Mouse (Mus musculus) c-Kit-positive CD71-positive TER-119-positive erythroid progenitor cells, embryonic 14.5 days (primary cell): Measurements from ENCODE around the gene Trhr2.
"Not testable (repeated sequence)": the region's sequence is repeated elsewhere in the genome, so short reads cannot be mapped to it uniquely, and the experiment has no call there.

Experiments used
- DNase-seq: peaks from one replicate; pipeline ENCODE4 v3.0.0-alpha.2; 2013; ENCODE audit warnings: low spot score

The Trhr2 gene

DNA sequence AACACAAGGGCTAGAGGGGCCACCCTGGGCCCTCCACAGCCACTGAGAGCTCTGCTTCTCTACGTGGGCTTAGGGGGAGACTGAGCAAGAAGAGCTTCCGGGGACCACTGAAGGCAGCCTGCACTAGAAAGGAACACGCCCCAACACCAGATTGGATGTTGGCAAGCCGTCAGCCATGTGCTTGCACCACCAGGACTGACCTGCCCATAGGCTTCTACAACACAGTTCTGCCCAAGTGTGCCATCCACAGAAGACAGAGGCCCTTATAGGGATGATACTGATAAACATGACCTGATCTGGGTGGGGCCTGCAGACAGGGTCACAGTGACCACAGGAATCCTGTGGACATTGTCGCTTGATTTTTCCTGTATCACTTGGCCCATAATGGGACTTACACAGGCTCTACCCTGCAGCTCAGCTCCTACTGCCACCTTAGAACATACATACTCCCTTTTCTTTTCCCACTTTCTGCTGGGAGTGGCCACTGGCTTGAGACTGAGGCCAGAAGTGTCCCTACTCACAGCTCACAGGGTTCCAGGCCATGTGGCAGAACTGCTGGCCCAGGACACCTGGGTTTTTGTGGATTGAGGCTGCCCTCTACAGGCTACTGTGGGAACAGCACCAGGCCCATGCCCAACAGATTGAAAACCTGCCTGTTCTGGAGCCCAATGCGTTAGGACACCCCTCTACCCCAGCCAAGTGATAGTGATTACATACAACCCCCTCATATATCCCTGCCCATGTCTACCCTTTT, 27.6 kb downstream of the Trhr2 start:
- no peak for DNase-seq

- no peak for DNase-seq
Observed at GRCm38 (mm10) chr8:122331134-122331523, 29.4 kb downstream of the Trhr2 start.

DNA sequence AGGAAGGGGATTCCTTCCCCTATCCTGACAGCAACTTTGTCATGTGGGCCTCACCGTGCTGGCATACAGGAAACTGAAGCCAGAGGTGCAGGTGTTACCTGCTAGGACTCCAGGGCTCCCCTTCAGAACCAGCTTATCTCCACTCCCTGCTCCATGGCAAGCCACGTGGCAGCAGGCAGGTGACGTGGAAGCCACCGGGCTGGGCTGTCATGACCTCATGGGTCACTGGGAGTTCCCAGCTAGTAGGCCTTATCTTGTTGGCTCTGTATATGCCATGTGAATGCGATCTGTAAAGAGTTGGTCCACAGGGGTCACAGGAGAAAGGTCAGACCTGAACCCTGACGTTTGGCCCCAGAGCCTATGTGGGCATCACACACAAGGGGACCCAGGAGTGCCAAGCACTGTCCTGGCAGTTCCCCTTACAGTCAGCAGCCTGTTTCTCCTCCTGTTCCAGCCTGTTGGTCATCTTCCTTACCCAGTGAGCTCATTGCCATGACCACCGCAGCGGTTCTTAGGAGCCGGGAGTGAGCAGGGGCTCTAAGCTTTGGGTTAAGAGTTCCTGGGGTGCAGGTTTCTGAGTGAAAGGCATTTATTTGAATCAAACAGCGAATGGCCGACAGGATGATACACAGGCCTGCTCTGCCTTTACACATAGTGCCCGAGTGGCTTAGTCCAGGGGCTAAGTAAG, 30.0 kb downstream of the Trhr2 start:
- DNase-seq: no peak

DNA sequence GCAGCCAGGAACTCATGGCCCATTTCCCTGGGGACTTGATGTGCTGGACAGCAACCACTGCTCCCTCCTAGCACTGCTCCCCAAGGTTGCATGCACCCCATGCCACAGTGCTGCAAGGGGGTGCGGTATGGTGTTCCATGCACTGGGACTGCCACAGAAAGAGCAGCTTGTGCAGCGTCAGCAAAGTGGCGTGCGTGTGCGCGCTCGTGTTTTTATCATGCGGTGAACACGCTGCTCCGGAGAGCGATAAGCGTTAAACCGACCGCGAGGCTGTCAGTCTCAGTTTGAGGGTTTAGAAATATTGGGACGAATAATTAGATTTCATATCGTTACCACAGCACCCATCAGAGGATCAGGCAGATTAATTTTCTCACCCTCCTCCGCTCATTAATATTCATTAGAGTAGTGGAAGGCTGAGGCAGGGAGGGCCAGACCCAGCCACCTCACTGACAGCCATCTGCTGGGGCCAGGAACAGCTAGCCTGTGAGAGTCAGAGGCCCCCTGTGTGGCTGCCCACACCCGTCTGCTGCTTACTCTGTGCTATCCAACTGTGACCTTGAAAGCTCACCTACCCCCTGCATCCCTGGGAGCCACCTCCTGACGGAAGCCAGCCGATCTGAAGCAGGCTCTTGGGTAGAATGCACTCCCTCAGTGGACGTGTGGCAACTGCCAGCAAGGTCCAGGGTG, 30.9 kb downstream of the Trhr2 start:
- DNase-seq: no peak

DNA sequence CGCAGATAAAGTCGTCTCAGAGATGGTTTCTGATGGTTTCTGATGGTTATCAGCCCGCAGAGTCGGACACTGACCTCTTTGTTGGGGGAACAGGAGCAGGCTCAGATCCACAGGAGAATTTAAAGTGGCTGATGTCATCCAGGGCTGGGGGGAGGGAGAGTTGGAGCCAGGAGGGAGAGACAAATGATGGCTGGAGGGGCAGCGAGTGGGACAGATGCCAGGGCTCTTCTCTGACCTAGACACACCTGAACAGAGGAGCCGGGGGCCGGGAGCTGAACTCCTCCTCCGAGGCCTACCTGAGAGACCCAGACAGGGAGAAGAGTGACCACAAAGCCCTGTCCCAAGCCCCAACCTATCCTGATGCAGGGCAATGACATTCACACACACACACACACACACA, 31.5 kb downstream of the Trhr2 start:
- DNase-seq: no peak

DNA sequence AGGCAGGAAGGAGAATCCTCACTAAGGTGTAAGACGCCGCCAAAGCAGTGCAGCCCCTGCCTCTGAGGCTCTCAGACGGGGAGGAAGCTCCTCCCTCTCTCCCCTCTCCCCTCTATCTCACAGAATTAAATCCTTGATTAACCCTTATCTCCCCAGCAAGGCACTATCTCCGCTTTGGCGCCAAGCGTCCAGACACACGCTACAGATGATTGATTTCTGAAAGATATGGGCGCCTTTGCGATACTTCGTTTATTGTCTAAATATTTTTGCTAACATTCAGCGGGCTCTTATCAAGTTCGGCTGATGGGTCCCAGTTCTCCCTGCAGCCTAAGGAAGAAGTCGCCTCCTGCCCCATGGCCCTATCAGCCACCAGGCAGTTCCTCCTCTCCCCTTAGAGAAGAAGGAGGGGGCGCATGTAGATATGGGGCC, 34.4 kb downstream of the Trhr2 start:
- no peak for DNase-seq

GRCm38 (mm10) chr8:122325196-122325595, 35.4 kb downstream of the Trhr2 start:
- DNase-seq: no peak

GRCm38 (mm10) chr8:122323951-122324402, 36.6 kb downstream of the Trhr2 start:
- not testable (repeated sequence) for DNase-seq

DNA sequence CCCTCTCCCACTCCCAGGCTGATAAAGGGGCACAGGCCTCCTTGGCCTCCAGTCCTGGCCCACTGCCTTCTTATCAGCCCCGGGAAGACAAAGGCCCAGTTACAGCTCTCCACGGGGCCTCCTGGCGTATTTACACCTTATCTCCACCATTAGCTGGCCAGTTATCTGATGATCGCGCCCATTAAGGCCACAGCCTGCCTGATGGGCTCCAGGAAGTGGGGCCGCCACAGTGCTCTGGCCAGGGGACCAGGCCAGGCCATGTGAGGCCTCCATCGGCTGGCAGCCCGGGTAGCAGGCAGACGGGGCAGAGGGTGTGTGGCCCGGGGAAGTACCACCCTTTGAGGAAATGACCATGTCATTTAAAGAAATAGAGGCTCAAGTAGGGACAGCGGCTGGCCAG, 37.8 kb downstream of the Trhr2 start:
- peak; percentile 70 for DNase-seq

DNA sequence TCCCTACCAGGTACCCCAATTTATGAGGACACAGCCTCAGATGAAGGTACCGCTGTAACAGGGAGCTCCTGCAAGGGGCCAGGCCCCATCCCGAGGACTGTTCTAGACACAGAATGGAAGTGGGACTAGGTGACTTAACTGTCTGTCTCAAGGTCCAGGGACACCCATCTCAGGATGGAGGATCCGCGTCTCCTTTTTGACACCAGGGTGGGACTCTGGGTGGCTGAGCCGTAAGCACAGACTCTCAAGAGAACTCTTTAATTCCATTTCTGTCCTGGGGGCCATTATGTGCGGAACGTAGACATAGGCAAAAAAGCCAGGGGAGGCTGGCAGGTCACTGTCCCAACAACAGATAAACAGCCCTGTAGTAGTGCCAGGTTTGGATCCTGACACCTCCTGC, 38.4 kb downstream of the Trhr2 start:
- DNase-seq: no peak

DNA sequence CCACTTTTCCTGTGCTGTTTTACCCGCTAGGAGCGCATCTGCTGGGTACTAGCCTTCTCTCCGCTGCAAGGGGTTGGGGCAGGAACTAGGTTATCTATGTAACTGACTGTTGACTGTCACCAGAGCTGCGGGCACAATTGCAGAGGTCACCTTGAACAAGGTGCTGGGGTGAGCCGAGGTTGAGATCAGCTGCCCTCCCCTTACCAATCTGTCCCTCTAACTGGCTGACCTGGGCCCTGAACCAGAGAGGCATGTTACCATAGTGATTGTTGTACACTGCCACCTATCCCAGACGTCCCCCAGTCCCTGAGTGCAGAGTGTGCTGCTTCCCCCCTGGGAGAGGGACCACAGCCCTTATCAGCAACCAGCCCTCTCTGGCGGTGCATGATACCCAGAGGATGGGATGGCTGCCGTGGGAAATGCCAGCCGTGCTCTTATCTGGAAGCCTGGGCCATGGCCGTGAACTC, 39.1 kb downstream of the Trhr2 start:
- peak; percentile 97 for DNase-seq

- no peak for DNase-seq
Observed at GRCm38 (mm10) chr8:122320541-122320940, 40.0 kb downstream of the Trhr2 start.

DNA sequence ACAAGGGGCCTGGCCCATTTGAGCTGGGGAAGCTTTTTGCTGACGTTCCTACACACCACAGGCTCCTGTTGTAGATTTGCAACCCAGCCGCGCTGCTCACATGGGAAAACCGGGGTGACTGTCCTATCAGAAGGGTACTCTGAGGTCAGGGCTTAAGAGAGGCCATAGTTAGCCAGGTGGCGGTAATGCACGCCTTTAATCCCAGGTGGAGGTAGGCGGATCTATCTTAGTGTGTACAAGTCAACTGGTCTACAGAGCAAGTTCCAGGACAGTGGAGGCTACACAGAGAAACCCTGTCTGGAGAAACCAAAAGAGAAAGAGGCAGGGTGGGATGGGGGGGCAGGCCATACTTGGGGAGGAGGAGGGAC, 40.9 kb downstream of the Trhr2 start:
- DNase-seq: no peak

GRCm38 (mm10) chr8:122319045-122319707, 41.4 kb downstream of the Trhr2 start:
- DNase-seq: peak; percentile 74

- DNase-seq: no peak
Observed at GRCm38 (mm10) chr8:122317918-122318475, 42.5 kb downstream of the Trhr2 start.

DNA sequence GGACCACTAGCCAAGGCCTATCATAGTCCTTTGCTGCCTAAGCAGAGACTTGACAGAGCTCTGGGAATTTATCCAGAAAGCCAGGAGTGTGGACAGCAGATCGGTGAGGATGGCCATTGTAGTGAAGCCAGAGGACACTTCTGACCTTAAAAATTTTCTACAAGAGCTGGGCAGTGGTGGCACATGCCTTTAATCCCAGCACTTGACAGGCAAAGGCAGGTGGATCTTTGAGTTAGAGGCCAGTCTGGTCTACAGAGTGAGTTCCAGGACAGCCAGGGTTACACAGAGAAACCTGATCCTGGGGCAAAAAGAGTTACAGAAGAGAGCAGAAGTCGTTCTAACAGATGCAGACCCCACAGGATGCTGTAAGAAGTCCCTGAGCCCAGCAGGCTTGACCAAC, 44.1 kb downstream of the Trhr2 start:
- no peak for DNase-seq

GRCm38 (mm10) chr8:122314899-122315496, 45.5 kb downstream of the Trhr2 start:
- DNase-seq: no peak

DNA sequence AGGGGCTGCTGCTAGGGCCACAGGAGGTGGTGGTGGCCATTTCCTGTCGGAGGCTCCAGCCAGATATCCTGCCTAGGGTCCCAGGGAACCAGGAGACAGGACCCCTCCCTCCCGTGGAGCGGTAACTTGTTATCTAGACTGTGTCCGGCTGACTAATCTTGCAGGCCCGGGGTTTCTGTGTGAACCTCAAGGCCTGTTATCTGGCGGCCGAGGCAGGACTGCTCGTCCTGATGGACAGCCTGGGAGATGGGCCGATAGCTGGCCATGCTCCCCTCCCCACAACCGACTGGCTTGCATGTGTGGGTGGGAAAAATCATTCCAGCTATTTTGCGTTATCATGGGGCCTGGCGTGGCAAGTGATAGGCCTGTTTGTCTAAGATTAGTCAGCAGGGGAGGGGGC, 47.2 kb downstream of the Trhr2 start:
- peak; percentile 73 for DNase-seq

- DNase-seq: no peak
Observed at GRCm38 (mm10) chr8:122312553-122312952, 48.0 kb downstream of the Trhr2 start.

DNA sequence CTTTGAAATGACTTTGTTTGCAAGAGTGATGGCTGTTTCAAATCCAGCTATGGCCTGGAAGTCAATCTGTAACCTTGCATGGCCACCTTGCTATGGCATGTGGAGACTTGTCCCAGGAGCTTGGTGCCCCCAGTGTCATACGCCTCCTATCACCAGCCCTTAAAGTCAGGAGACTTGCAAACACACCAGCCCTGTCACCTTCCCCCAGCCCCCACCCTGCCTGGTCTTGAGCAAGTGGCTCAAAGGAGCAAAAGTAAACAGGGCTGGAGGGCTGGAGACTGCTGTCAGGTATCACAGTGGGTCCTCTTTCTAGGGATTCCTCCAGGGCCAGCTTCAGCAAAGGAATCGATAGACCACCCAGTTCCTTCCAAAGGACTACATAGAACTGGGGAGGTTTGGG, 49.4 kb downstream of the Trhr2 start:
- no peak for DNase-seq

GRCm38 (mm10) chr8:122309272-122309671, 51.3 kb downstream of the Trhr2 start:
- DNase-seq: peak; percentile 88

- no peak for DNase-seq
Observed at GRCm38 (mm10) chr8:122307836-122308235, 52.7 kb downstream of the Trhr2 start.
